In the genomic region with DNA sequence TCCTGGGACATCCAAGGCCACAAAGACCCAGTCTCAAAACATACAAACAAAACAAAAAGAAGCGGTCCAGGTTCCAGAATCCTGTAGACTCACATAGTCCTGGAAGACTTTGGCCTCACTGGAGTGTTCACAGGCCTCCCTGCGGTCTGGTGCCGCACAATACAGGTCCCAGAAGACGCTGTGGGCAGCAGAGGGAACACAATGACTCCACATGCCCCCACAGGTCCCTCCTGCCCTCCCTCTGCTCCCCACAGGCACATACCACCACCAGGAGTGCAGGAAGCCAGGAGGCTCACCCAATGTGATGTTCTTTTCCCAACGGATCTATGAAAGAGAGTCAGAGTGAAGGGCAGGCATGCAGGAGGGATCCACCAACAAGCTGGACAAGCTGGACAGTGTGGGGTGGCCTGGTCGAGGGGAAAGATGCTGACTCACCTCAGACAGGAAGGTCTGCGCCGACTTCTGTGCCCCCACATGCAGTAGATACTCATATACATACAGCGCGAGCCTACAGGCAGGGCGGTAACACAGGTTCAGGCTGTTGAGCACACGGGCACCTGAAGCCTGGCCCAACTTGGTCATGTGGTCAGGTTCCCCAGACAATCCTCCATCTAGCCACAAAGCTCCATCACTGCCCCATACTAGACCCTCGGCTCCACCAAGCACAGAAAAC, we compare ENCODE assay signal across 15 mouse cellular contexts. TPM values are rescaled to one million over a fixed set of nuclear protein-coding genes. Genes with fewer than 3 reads are reported as not detected.
DNase-seq lines count a peak whose midpoint lies in the region; ATAC-seq lines count a peak whose summit lies in the region.
"Had no signal": no experiment of that assay in that cellular context is flagged by ENCODE, and none has a peak within 500 bp of the region (broad histone marks: within the 10 kb centered on the region; RNA-seq: fewer than 3 reads in every experiment).

No protein-coding gene starts in this region.

- H3K4me3 ChIP-seq in hindbrain, embryonic 13.5 days = no peak overlapping the region
- H3K4me3 ChIP-seq in hindbrain, embryonic 11.5 days (ENCODE audit: low read depth, low read length) = no peak overlapping the region
- no peak overlapping the region for H3K4me3 ChIP-seq in midbrain, embryonic 13.5 days (replicated peaks)
- no peak overlapping the region for H3K4me3 ChIP-seq in midbrain, embryonic 16.5 days (ENCODE audit: low read depth, low read length)
- no peak overlapping the region for H3K4me3 ChIP-seq in midbrain, embryonic 15.5 days
- H3K4me3 ChIP-seq: hindbrain, embryonic 15.5 days had no signal

- H3K27ac ChIP-seq in hindbrain, embryonic 13.5 days = peak overlapping the region; percentile 92
- H3K27ac ChIP-seq in hindbrain, embryonic 11.5 days (ENCODE audit: low read depth, low read length) = no peak overlapping the region
- peak overlapping the region; percentile 96 for H3K27ac ChIP-seq in midbrain, embryonic 13.5 days
- no peak overlapping the region for H3K27ac ChIP-seq in midbrain, embryonic 16.5 days (ENCODE audit: low read length)
- peak overlapping the region; percentile 80 for H3K27ac ChIP-seq in midbrain, embryonic 15.5 days
- H3K27ac ChIP-seq: heart, embryonic 15.5 days had no signal

- no peak for ATAC-seq in hindbrain, embryonic 13.5 days (ENCODE audit: low FRiP score)
- no peak for ATAC-seq in hindbrain, embryonic 11.5 days (ENCODE audit: low FRiP score)
- ATAC-seq in midbrain, embryonic 13.5 days = no peak
- ATAC-seq in midbrain, embryonic 16.5 days = no peak
- ATAC-seq in midbrain, embryonic 15.5 days (replicated peaks) = no peak

- 94% methylated on average over 13 of the region's 13 CpGs for WGBS in hindbrain, embryonic 13.5 days
- WGBS in hindbrain, embryonic 11.5 days = 93% methylated on average over 13 of the region's 13 CpGs
- 95% methylated on average over 13 of the region's 13 CpGs for WGBS in midbrain, embryonic 13.5 days
- WGBS in midbrain, embryonic 16.5 days = 94% methylated on average over 13 of the region's 13 CpGs
- WGBS in midbrain, embryonic 15.5 days = 91% methylated on average over 13 of the region's 13 CpGs

- H3K4me2 ChIP-seq in hindbrain, embryonic 13.5 days = no peak overlapping the region
- H3K4me2 ChIP-seq in hindbrain, embryonic 11.5 days (replicated peaks; ENCODE audit: low read depth, low read length) = no peak overlapping the region
- no peak overlapping the region for H3K4me2 ChIP-seq in midbrain, embryonic 13.5 days (replicated peaks)
- no peak overlapping the region for H3K4me2 ChIP-seq in midbrain, embryonic 16.5 days (ENCODE audit: low read length)
- H3K4me2 ChIP-seq in midbrain, embryonic 15.5 days = no peak overlapping the region

- no peak overlapping the region for H3K9ac ChIP-seq in hindbrain, embryonic 13.5 days
- no peak overlapping the region for H3K9ac ChIP-seq in hindbrain, embryonic 11.5 days (ENCODE audit: low read depth, low read length)
- H3K9ac ChIP-seq in midbrain, embryonic 13.5 days (replicated peaks) = no peak overlapping the region
- H3K9ac ChIP-seq in midbrain, embryonic 16.5 days (ENCODE audit: low read depth, low read length) = no peak overlapping the region
- H3K9ac ChIP-seq in midbrain, embryonic 15.5 days = no peak overlapping the region
- H3K9ac ChIP-seq: heart, embryonic 15.5 days; hindbrain, embryonic 15.5 days had no signal

- H3K27me3 ChIP-seq in hindbrain, embryonic 13.5 days = 0 out of 2 replicates have a peak, but pooled peaks cover under 1% of the 10 kb centered on the region
- H3K27me3 ChIP-seq in hindbrain, embryonic 11.5 days (ENCODE audit: control insufficient read depth, insufficient read depth, low read length) = 0 out of 2 replicates have a peak, but pooled peaks cover 3% of the 10 kb centered on the region
- H3K27me3 ChIP-seq in midbrain, embryonic 13.5 days = peaks cover 4% of the 10 kb centered on the region; the same call in 1 of the 2 replicates
- H3K27me3 ChIP-seq in midbrain, embryonic 16.5 days (ENCODE audit: control insufficient read depth, insufficient read depth, low read depth, low read length) = no peaks in the 10 kb centered on the region
- no peaks in the 10 kb centered on the region for H3K27me3 ChIP-seq in midbrain, embryonic 15.5 days (replicated peaks)
- H3K27me3 ChIP-seq: hindbrain, embryonic 15.5 days had no signal

- no peaks in the 10 kb centered on the region for H3K9me3 ChIP-seq in hindbrain, embryonic 13.5 days
- H3K9me3 ChIP-seq in hindbrain, embryonic 11.5 days (ENCODE audit: control insufficient read depth, low read length) = no peaks in the 10 kb centered on the region
- H3K9me3 ChIP-seq in midbrain, embryonic 13.5 days = no peaks in the 10 kb centered on the region
- H3K9me3 ChIP-seq in midbrain, embryonic 16.5 days (replicated peaks; ENCODE audit: control insufficient read depth, low read length, poor library complexity, severe bottlenecking) = no peaks in the 10 kb centered on the region
- no peaks in the 10 kb centered on the region for H3K9me3 ChIP-seq in midbrain, embryonic 15.5 days
- H3K9me3 ChIP-seq: heart, embryonic 15.5 days; hindbrain, embryonic 15.5 days had no signal

- H3K36me3 ChIP-seq in hindbrain, embryonic 13.5 days = peaks cover 12% of the 10 kb centered on the region
- no peaks in the 10 kb centered on the region for H3K36me3 ChIP-seq in hindbrain, embryonic 11.5 days (ENCODE audit: control insufficient read depth, insufficient read depth, low read length)
- H3K36me3 ChIP-seq in midbrain, embryonic 13.5 days = peaks cover 18% of the 10 kb centered on the region
- H3K36me3 ChIP-seq in midbrain, embryonic 16.5 days (ENCODE audit: control insufficient read depth, insufficient read depth, low read length) = no peaks in the 10 kb centered on the region
- H3K36me3 ChIP-seq in midbrain, embryonic 15.5 days (replicated peaks) = no peaks in the 10 kb centered on the region
- H3K36me3 ChIP-seq: heart, embryonic 15.5 days had no signal

- H3K4me1 ChIP-seq in hindbrain, embryonic 13.5 days (replicated peaks) = peaks cover 87% of the 10 kb centered on the region
- H3K4me1 ChIP-seq in hindbrain, embryonic 11.5 days (replicated peaks; ENCODE audit: control insufficient read depth, insufficient read depth, low read length) = peaks cover 38% of the 10 kb centered on the region
- peaks cover 90% of the 10 kb centered on the region for H3K4me1 ChIP-seq in midbrain, embryonic 13.5 days (replicated peaks)
- peaks cover 49% of the 10 kb centered on the region for H3K4me1 ChIP-seq in midbrain, embryonic 16.5 days (ENCODE audit: control insufficient read depth, insufficient read depth, low read length)
- H3K4me1 ChIP-seq in midbrain, embryonic 15.5 days = peaks cover 70% of the 10 kb centered on the region

- DNase-seq in cerebellum, adult 11-12 months = peak; percentile 24
- DNase-seq in cerebellum, postnatal 4 days (ENCODE audit: low spot score in 2 of 2) = no peak
- no peak for DNase-seq in hindbrain, embryonic 11.5 days (ENCODE audit: low spot score)
- DNase-seq in heart, adult 9 months (ENCODE audit: low spot score in 2 of 2) = no peak
- DNase-seq: adrenal gland, postnatal 25 days; cerebellum, adult 8-10 months; left cerebral cortex, postnatal 4 days; lung, postnatal 36 days; right cerebral cortex, postnatal 25 days had no signal

RNA-seq across cellular contexts. Expression of a gene that starts 6.4 kb away (rescaled TPM):
- 122 and 132 TPM in 2 replicates for polyA plus RNA-seq in hindbrain, embryonic 13.5 days (2015; fragmentation: Nextera tagmentation; extraction: Ambion mirVana)
- polyA plus RNA-seq in hindbrain, embryonic 11.5 days (2014; fragmentation: Nextera tagmentation; extraction: Ambion mirVana) = 126 and 129 TPM in 2 replicates
- 123 and 129 TPM in 2 replicates for polyA plus RNA-seq in midbrain, embryonic 13.5 days (2015; fragmentation: Nextera tagmentation; extraction: Ambion mirVana)
- polyA plus RNA-seq in midbrain, embryonic 16.5 days (2015; fragmentation: Nextera tagmentation; extraction: Ambion mirVana) = 151 and 173 TPM in 2 replicates
- 175 and 189 TPM in 2 replicates for polyA plus RNA-seq in midbrain, embryonic 15.5 days (2015; fragmentation: Nextera tagmentation; extraction: Ambion mirVana)

RNA-seq across cellular contexts. Expression of a gene that starts 8.1 kb away (rescaled TPM):
- polyA plus RNA-seq in hindbrain, embryonic 13.5 days (2015; fragmentation: Nextera tagmentation; extraction: Ambion mirVana) = 121 and 125 TPM in 2 replicates
- polyA plus RNA-seq in hindbrain, embryonic 11.5 days (2014; fragmentation: Nextera tagmentation; extraction: Ambion mirVana) = 57.9 and 65.1 TPM in 2 replicates
- polyA plus RNA-seq in midbrain, embryonic 13.5 days (2015; fragmentation: Nextera tagmentation; extraction: Ambion mirVana) = 119 and 133 TPM in 2 replicates
- 155 and 171 TPM in 2 replicates for polyA plus RNA-seq in midbrain, embryonic 16.5 days (2015; fragmentation: Nextera tagmentation; extraction: Ambion mirVana)
- 175 and 176 TPM in 2 replicates for polyA plus RNA-seq in midbrain, embryonic 15.5 days (2015; fragmentation: Nextera tagmentation; extraction: Ambion mirVana)

RNA-seq across cellular contexts. Expression of a gene that starts 13.7 kb away (rescaled TPM):
- 1.5 and 1.9 TPM in 2 replicates for polyA plus RNA-seq in hindbrain, embryonic 13.5 days (2015; fragmentation: Nextera tagmentation; extraction: Ambion mirVana)
- polyA plus RNA-seq in hindbrain, embryonic 11.5 days (2014; fragmentation: Nextera tagmentation; extraction: Ambion mirVana) = 0.85 and 0.97 TPM in 2 replicates
- 1.1 and 1.2 TPM in 2 replicates for polyA plus RNA-seq in midbrain, embryonic 13.5 days (2015; fragmentation: Nextera tagmentation; extraction: Ambion mirVana)
- 0.64 and 0.97 TPM in 2 replicates for polyA plus RNA-seq in midbrain, embryonic 16.5 days (2015; fragmentation: Nextera tagmentation; extraction: Ambion mirVana)
- polyA plus RNA-seq in midbrain, embryonic 15.5 days (2015; fragmentation: Nextera tagmentation; extraction: Ambion mirVana) = 1.2 and 1.6 TPM in 2 replicates

RNA-seq across cellular contexts. Expression of a gene that starts 30.0 kb away (rescaled TPM):
- polyA plus RNA-seq in hindbrain, embryonic 13.5 days (2015; fragmentation: Nextera tagmentation; extraction: Ambion mirVana) = 0.12 and 0.14 TPM in 2 replicates
- not detected in 2 replicates for polyA plus RNA-seq in hindbrain, embryonic 11.5 days (2014; fragmentation: Nextera tagmentation; extraction: Ambion mirVana)
- polyA plus RNA-seq in midbrain, embryonic 13.5 days (2015; fragmentation: Nextera tagmentation; extraction: Ambion mirVana) = 0.30 TPM in 1 of 2 replicates, not detected in the other
- 0.35 and 0.39 TPM in 2 replicates for polyA plus RNA-seq in midbrain, embryonic 16.5 days (2015; fragmentation: Nextera tagmentation; extraction: Ambion mirVana)
- 0.13 and 0.19 TPM in 2 replicates for polyA plus RNA-seq in midbrain, embryonic 15.5 days (2015; fragmentation: Nextera tagmentation; extraction: Ambion mirVana)

RNA-seq across cellular contexts. Expression of a gene that starts 57.9 kb away (rescaled TPM):
- 103 and 105 TPM in 2 replicates for polyA plus RNA-seq in hindbrain, embryonic 13.5 days (2015; fragmentation: Nextera tagmentation; extraction: Ambion mirVana)
- polyA plus RNA-seq in hindbrain, embryonic 11.5 days (2014; fragmentation: Nextera tagmentation; extraction: Ambion mirVana) = 170 TPM in 2 replicates
- polyA plus RNA-seq in midbrain, embryonic 13.5 days (2015; fragmentation: Nextera tagmentation; extraction: Ambion mirVana) = 87.5 and 99.4 TPM in 2 replicates
- 67.2 and 69.7 TPM in 2 replicates for polyA plus RNA-seq in midbrain, embryonic 16.5 days (2015; fragmentation: Nextera tagmentation; extraction: Ambion mirVana)
- polyA plus RNA-seq in midbrain, embryonic 15.5 days (2015; fragmentation: Nextera tagmentation; extraction: Ambion mirVana) = 70.1 and 74.5 TPM in 2 replicates

Comparison
In these comparisons a context has a peak if more than half of its experiments do, and no peak if none do; other contexts are left out.
1. H3K27ac ChIP-seq: peak in hindbrain, embryonic 13.5 days (single experiment), midbrain, embryonic 13.5 days (single experiment) and midbrain, embryonic 15.5 days (single experiment); none in hindbrain, embryonic 11.5 days (single experiment) and midbrain, embryonic 16.5 days (single experiment).